Mouse (Mus musculus): ENCODE measurements around the gene Zcchc13. TPM values are rescaled to one million over a fixed set of nuclear protein-coding genes. Genes with fewer than 3 reads are reported as not detected.

Zcchc13 gene
- polyA plus RNA-seq, 1 experiment from 2014 or later: not detected

- ATAC-seq (ENCODE audit: low FRiP score) (no peak), DNase-seq (ENCODE audit: low spot score) (no peak)
- Histone ChIP-seq H3K9ac (no peak overlapping the region), H3K36me3 (replicated peaks; ENCODE audit: control insufficient read depth, insufficient read depth) (no peaks in the 10 kb centered on the region), H3K4me1 (replicated peaks; ENCODE audit: control insufficient read depth, insufficient read depth, low read length) (no peaks in the 10 kb centered on the region), H3K4me3 (replicated peaks; ENCODE audit: low read length) (no peak overlapping the region), H3K4me2 (replicated peaks) (no peak overlapping the region), H3K9me3 (ENCODE audit: control insufficient read depth, low read length) (no peaks in the 10 kb centered on the region), H3K27ac (no peak overlapping the region), H3K27me3 (ENCODE audit: control insufficient read depth, insufficient read depth, low read length) (peaks cover 25% of the 10 kb centered on the region; the same call in 1 of the 2 replicates)
Measured at GRCm38 (mm10) chrX:103670245-103670644, 39.9 kb downstream of the Zcchc13 start.

GRCm38 (mm10) chrX:103673761-103674160 lies 43.4 kb downstream of the Zcchc13 start:
- no peak overlapping the region for H3K4me2 ChIP-seq (replicated peaks)
- no peak for ATAC-seq (ENCODE audit: low FRiP score)
- no peaks in the 10 kb centered on the region for H3K4me1 ChIP-seq (replicated peaks; ENCODE audit: control insufficient read depth, insufficient read depth, low read length)
- H3K4me3 ChIP-seq (replicated peaks; ENCODE audit: low read length): no peak overlapping the region
- no peaks in the 10 kb centered on the region for H3K36me3 ChIP-seq (replicated peaks; ENCODE audit: control insufficient read depth, insufficient read depth)
- no peaks in the 10 kb centered on the region for H3K9me3 ChIP-seq (ENCODE audit: control insufficient read depth, low read length)
- 82% methylated on average over 3 of the region's 3 CpGs for WGBS
- H3K27ac ChIP-seq: no peak overlapping the region
- peaks cover 31% of the 10 kb centered on the region for H3K27me3 ChIP-seq (ENCODE audit: control insufficient read depth, insufficient read depth, low read length)
- H3K9ac ChIP-seq: no peak overlapping the region
- DNase-seq (ENCODE audit: low spot score): no peak

- H3K27ac ChIP-seq: no peak overlapping the region
- H3K36me3 ChIP-seq (replicated peaks; ENCODE audit: control insufficient read depth, insufficient read depth): no peaks in the 10 kb centered on the region
- no peaks in the 10 kb centered on the region for H3K4me1 ChIP-seq (replicated peaks; ENCODE audit: control insufficient read depth, insufficient read depth, low read length)
- 22% methylated on average over 2 of the region's 2 CpGs for WGBS
- no peak overlapping the region for H3K9ac ChIP-seq
- DNase-seq (ENCODE audit: low spot score) (peak; percentile 50), ATAC-seq (ENCODE audit: low FRiP score) (no peak)
- H3K9me3 ChIP-seq (ENCODE audit: control insufficient read depth, low read length): no peaks in the 10 kb centered on the region
- H3K4me2 ChIP-seq (replicated peaks): no peak overlapping the region
- peaks cover 39% of the 10 kb centered on the region for H3K27me3 ChIP-seq (ENCODE audit: control insufficient read depth, insufficient read depth, low read length)
- no peak overlapping the region for H3K4me3 ChIP-seq (replicated peaks; ENCODE audit: low read length)
Measured at GRCm38 (mm10) chrX:103674674-103675073, 44.3 kb downstream of the Zcchc13 start.

Other genes starting within 250 kb of the Zcchc13 start
- gene Tsx, start 216.1 kb upstream of the Zcchc13 start, polyA plus RNA-seq (2014; fragmentation: Nextera tagmentation; extraction: Ambion mirVana): 0.25 TPM in 1 of 2 replicates, not detected in the other
- gene Gm26992, start 208.6 kb upstream of the Zcchc13 start, polyA plus RNA-seq (2014; fragmentation: Nextera tagmentation; extraction: Ambion mirVana): not detected in 2 replicates
- 34.6 and 37.9 TPM in 2 replicates for gene Slc16a2, start 191.4 kb downstream of the Zcchc13 start, polyA plus RNA-seq (2014; fragmentation: Nextera tagmentation; extraction: Ambion mirVana)